Mouse (Mus musculus) CH12.LX (cell line): ENCODE results near the gene Krt84. TPM values are rescaled to one million over a fixed set of nuclear protein-coding genes. Genes with fewer than 3 reads are reported as not detected.

Experiments used
- DNase-seq: peaks from one replicate; pipeline ENCODE4 v3.0.0-alpha.2; 2013; ENCODE audit errors: extremely low read depth
- H3K27ac ChIP-seq: 2 replicates; pipeline ENCODE4 v1.5.1; 2012; ENCODE audit warnings: low read depth, mild to moderate bottlenecking, control low read depth, moderate library complexity; ENCODE audit not compliant: insufficient read depth
- H3K27me3 ChIP-seq: replicated peaks from 2 replicates; pipeline ENCODE3; 2012; ENCODE audit warnings: inconsistent platforms
- H3K36me3 ChIP-seq, 2 experiments: replicated peaks in 1 of 2; 2 replicates each; pipeline versions ENCODE3 to v1.6.1; 2012; ENCODE audit warnings: inconsistent platforms in 1 of 2, low read length in 1 of 2, mild to moderate bottlenecking in 1 of 2, mixed read lengths in 1 of 2, moderate library complexity in 1 of 2; ENCODE audit not compliant: control insufficient read depth in 1 of 2, insufficient read depth in 1 of 2
- H3K4me1 ChIP-seq, 2 experiments: 2 replicates each; pipeline ENCODE4 v1.6.1; 2012; ENCODE audit warnings: inconsistent platforms in 1 of 2, moderate library complexity in 1 of 2; ENCODE audit not compliant: insufficient read depth in 2 of 2, control insufficient read depth in 1 of 2
- H3K4me2 ChIP-seq: 2 replicates; pipeline ENCODE4 v1.6.1; 2012; ENCODE audit warnings: low read depth, mild to moderate bottlenecking, control low read depth; ENCODE audit not compliant: poor library complexity, insufficient read depth, severe bottlenecking
- H3K4me3 ChIP-seq, 3 experiments: fragments of 150-350 bp in 1 of 3; sonication (generic) in 1 of 3; replicated peaks in 1 of 3; 2 replicates each; pipeline versions ENCODE3 to v1.5.1; 2011 to 2012; ENCODE audit warnings: low read depth in 2 of 3, low read length in 2 of 3, mild to moderate bottlenecking in 2 of 3, moderate library complexity in 2 of 3, control low read depth in 1 of 3, improper control_type of control experiment in 1 of 3, inconsistent platforms in 1 of 3, mixed read lengths in 1 of 3; ENCODE audit not compliant: poor library complexity in 1 of 3
- H3K79me2 ChIP-seq: replicated peaks from 2 replicates; pipeline ENCODE4 v1.6.1; 2012; ENCODE audit warnings: mild to moderate bottlenecking, moderate library complexity; ENCODE audit not compliant: control insufficient read depth, poor library complexity, insufficient read depth, severe bottlenecking; ENCODE audit errors: extremely low read depth
- H3K9ac ChIP-seq: 2 replicates; pipeline ENCODE4 v1.6.1; 2012; ENCODE audit warnings: low read depth, mild to moderate bottlenecking, control low read depth, moderate library complexity; ENCODE audit not compliant: insufficient read depth
- H3K9me3 ChIP-seq: replicated peaks from 2 replicates; pipeline ENCODE3; 2012; ENCODE audit warnings: low read length, inconsistent platforms, mixed read lengths
- E2F4 ChIP-seq: IDR thresholded peaks from 2 replicates; pipeline ENCODE4 v1.6.1; 2011; ENCODE audit warnings: low read depth, low read length, improper control_type of control experiment; ENCODE audit not compliant: insufficient replicate concordance
- ELF1 ChIP-seq: IDR thresholded peaks from 2 replicates; pipeline ENCODE4 v1.6.1; 2014; ENCODE audit warnings: low read depth, mild to moderate bottlenecking, inconsistent platforms, low read length, improper control_type of control experiment
- ETS1 ChIP-seq: conservative IDR thresholded peaks from 2 replicates; pipeline ENCODE4 v1.6.1; 2012; ENCODE audit warnings: low read depth, mild to moderate bottlenecking, inconsistent platforms, low read length, improper control_type of control experiment, moderate library complexity
- GABPA ChIP-seq: IDR thresholded peaks from 2 replicates; pipeline ENCODE4 v1.6.1; 2012; ENCODE audit warnings: low read depth, low read length, improper control_type of control experiment, inconsistent platforms; ENCODE audit not compliant: insufficient replicate concordance
- HCFC1 ChIP-seq: IDR thresholded peaks from 2 replicates; pipeline ENCODE4 v1.6.1; 2012; ENCODE audit warnings: low read depth, mild to moderate bottlenecking, inconsistent platforms, low read length, improper control_type of control experiment
- IRF4 ChIP-seq: IDR thresholded peaks from 2 replicates; pipeline ENCODE4 v1.6.1; 2014; ENCODE audit warnings: low read depth, mild to moderate bottlenecking, inconsistent platforms, low read length, improper control_type of control experiment
- KAT2A ChIP-seq: IDR thresholded peaks from 2 replicates; pipeline ENCODE4 v1.6.1; 2012; ENCODE audit warnings: low read length, improper control_type of control experiment, inconsistent platforms; ENCODE audit not compliant: insufficient replicate concordance
- MAFK ChIP-seq: IDR thresholded peaks from 2 replicates; pipeline ENCODE4 v1.6.1; 2011; ENCODE audit warnings: low read length, improper control_type of control experiment; ENCODE audit not compliant: insufficient replicate concordance
- MAX ChIP-seq: IDR thresholded peaks from 2 replicates; pipeline ENCODE4 v1.6.1; 2011; ENCODE audit warnings: low read length, improper control_type of control experiment
- MXI1 ChIP-seq: IDR thresholded peaks from 2 replicates; pipeline ENCODE4 v1.6.1; 2011; ENCODE audit warnings: mild to moderate bottlenecking, low read depth, low read length, improper control_type of control experiment
- MYC ChIP-seq: IDR thresholded peaks from 2 replicates; pipeline ENCODE4 v1.6.1; 2011; ENCODE audit warnings: low read depth, mild to moderate bottlenecking, improper control_type of control experiment, low read length
- POLR2A ChIP-seq: IDR thresholded peaks from 2 replicates; pipeline ENCODE4 v1.6.1; 2011; ENCODE audit warnings: low read depth, mild to moderate bottlenecking, improper control_type of control experiment, low read length
- POLR2AphosphoS2 ChIP-seq: IDR thresholded peaks from 2 replicates; pipeline ENCODE4 v1.6.1; 2011; ENCODE audit warnings: low read depth, low read length, improper control_type of control experiment
- TBP ChIP-seq: conservative IDR thresholded peaks from 2 replicates; pipeline ENCODE4 v1.6.1; 2011; ENCODE audit warnings: low read depth, low read length, improper control_type of control experiment
- USF2 ChIP-seq: conservative IDR thresholded peaks from 2 replicates; pipeline ENCODE4 v1.6.1; 2011; ENCODE audit warnings: low read depth, low read length, improper control_type of control experiment
- ZKSCAN1 ChIP-seq: IDR thresholded peaks from 2 replicates; pipeline ENCODE4 v1.6.1; 2012; ENCODE audit warnings: low read depth, inconsistent platforms, low read length, improper control_type of control experiment, borderline replicate concordance
- ZNF384 ChIP-seq: IDR thresholded peaks from 2 replicates; pipeline ENCODE4 v1.6.1; 2012; ENCODE audit warnings: low read depth, low read length, improper control_type of control experiment, inconsistent platforms
- dilution Hi-C: fragments of 300-500 bp; cut with MboI; formaldehyde crosslinking; loops from 2 replicates; pipeline ENCODE4 v1.14.3; 2020; ENCODE audit warnings: low sequenced_read_pairs; ENCODE audit not compliant: extremely low pct_unique_long_range_greater_than_20kb, extremely low pct_ligation_motif_present
- in situ Hi-C: fragments of 300-500 bp; cut with MboI; formaldehyde crosslinking; loops from 3 replicates; pipeline ENCODE4 v1.14.3; 2019; ENCODE audit warnings: low sequenced_read_pairs, low pct_ligation_motif_present, low pct_unique_long_range_greater_than_20kb, mixed read lengths
- polyA plus RNA-seq: library from polyadenylated mRNA; unstranded; fragments of >175 nt; gene quantifications from 2 replicates; pipeline ENCODE4 v1.2.1, GENCODE M21; 2012; ENCODE audit warnings: low read depth; ENCODE audit not compliant: insufficient read length
- total RNA-seq, 2 experiments: library from RNA; depleted of rRNA; stranded (reverse); fragments of 300-350 nt in 1 of 2; fragments of >200 nt in 1 of 2; gene quantifications; 2 replicates each; pipeline ENCODE4 v1.2.3; 2012 to 2014

The Krt84 gene
- total and polyA plus RNA-seq, 3 experiments: not detected

- no peaks in the 10 kb centered on the region for H3K36me3 ChIP-seq
- in situ Hi-C loops: no loop called here
- no peak overlapping the region for H3K27ac ChIP-seq
- no peak for TF ChIP-seq MAX
- no peak for TF ChIP-seq GABPA
- TF ChIP-seq ZKSCAN1: no peak
- TF ChIP-seq POLR2A: no peak
- no peak for TF ChIP-seq POLR2AphosphoS2
- TF ChIP-seq IRF4: no peak
- TF ChIP-seq, all 38 proteins: peak for 0
- dilution Hi-C loops: no loop called here
- Histone ChIP-seq H3K4me2 (no peak overlapping the region), H3K9me3 (no peaks in the 10 kb centered on the region), H3K4me1 (peaks cover 3 to 13% of the 10 kb centered on the region in 2 experiments; a peak in 3 of 4 replicates), H3K4me3 (no peak overlapping the region), H3K79me2 (no peaks in the 10 kb centered on the region), H3K9ac (no peak overlapping the region), H3K27me3 (peaks cover 86% of the 10 kb centered on the region)
- no peak for DNase-seq
Measured at GRCm38 (mm10) chr15:101485911-101486635, 46.5 kb downstream of the Krt84 start.

- in situ Hi-C loops (no loop called here), dilution Hi-C loops (no loop called here)
- H3K4me3 ChIP-seq: no peak overlapping the region
- no peak overlapping the region for H3K9ac ChIP-seq
- no peaks in the 10 kb centered on the region for H3K9me3 ChIP-seq
- peaks cover 3 to 13% of the 10 kb centered on the region in 2 experiments; a peak in 3 of 4 replicates for H3K4me1 ChIP-seq
- no peak overlapping the region for H3K27ac ChIP-seq
- DNase-seq: no peak
- H3K36me3 ChIP-seq: no peaks in the 10 kb centered on the region
- H3K27me3 ChIP-seq: peaks cover 87% of the 10 kb centered on the region
- TF ChIP-seq MYC (no peak), MAFK (no peak), GABPA (no peak), USF2 (no peak), ZNF384 (no peak), MXI1 (no peak), ETS1 (no peak)
- no peaks in the 10 kb centered on the region for H3K79me2 ChIP-seq
- no peak overlapping the region for H3K4me2 ChIP-seq
Measured at GRCm38 (mm10) chr15:101484939-101485338, 47.7 kb downstream of the Krt84 start.

GRCm38 (mm10) chr15:101483646-101484045, 49.0 kb downstream of the Krt84 start:
- Histone ChIP-seq H3K27ac (no peak overlapping the region), H3K36me3 (no peaks in the 10 kb centered on the region), H3K79me2 (no peaks in the 10 kb centered on the region), H3K4me2 (no peak overlapping the region), H3K27me3 (peaks cover 90% of the 10 kb centered on the region), H3K9me3 (no peaks in the 10 kb centered on the region), H3K9ac (no peak overlapping the region), H3K4me3 (no peak overlapping the region), H3K4me1 (peaks cover 3 to 13% of the 10 kb centered on the region in 2 experiments; a peak in 3 of 4 replicates)
- in situ Hi-C loops: no loop called here
- no peak for DNase-seq
- TF ChIP-seq MAFK (no peak), E2F4 (no peak), ELF1 (no peak), GABPA (no peak), TBP (no peak), KAT2A (no peak), HCFC1 (no peak)
- dilution Hi-C loops: no loop called here
